Mouse (Mus musculus) right cerebral cortex, adult 18-20 months (tissue): ENCODE measurements around the gene Dcaf6.

ENCODE experiments used
- DNase-seq: peaks from one replicate; pipeline ENCODE4 v3.0.0; 2022; ENCODE audit warnings: mixed read lengths

The Dcaf6 gene

DNA sequence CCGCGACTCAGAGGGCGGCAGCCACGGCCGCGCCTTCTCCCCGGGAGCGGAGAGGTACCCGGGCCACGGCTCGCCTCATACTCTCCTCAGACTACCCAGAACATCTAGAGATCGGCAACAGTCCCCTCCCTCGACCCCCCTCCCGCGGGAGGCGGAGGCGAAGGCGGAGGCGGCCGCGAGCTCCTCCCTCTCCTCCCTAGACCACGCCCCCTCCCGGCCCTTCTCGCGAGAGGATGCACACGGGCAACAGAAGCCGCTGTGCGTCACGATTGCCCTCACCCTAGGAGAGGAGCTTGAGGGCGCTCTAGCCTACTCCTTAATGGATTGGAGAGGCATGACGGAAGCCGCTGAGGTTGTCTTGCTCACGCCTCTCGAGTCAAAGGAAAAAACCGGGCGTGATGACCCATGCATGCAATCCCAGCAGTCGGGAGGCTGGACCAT, at the start of gene Dcaf6, which contains the start of gene Mpc2:
Dcaf6 (minus strand) TSS at position 116 of the 441 bp plus-strand sequence.
Mpc2 (plus strand) TSS at position 278 of the 441 bp plus-strand sequence.
- DNase-seq, result peak; percentile 99

DNA sequence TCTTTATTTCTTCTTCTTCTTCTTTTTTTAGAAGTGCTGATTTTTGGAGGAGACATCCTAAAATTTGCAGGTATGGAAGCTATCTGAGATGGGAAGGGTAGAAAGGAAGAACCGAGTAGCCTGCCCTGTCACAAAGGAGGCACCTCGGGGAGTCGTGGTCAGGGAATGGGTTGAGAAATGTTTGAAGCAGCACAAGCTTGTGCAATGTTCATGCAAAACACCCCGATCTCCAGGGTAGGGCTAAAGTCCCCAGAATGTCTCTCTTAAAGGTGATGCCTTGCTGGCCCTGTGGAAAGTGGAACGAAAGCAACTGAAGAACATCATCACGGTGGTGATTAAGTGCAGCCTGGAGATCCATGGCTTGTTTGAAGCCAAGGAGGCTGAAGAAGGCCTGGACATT, 46.0 kb upstream of the Dcaf6 start:
- no peak for DNase-seq

DNA sequence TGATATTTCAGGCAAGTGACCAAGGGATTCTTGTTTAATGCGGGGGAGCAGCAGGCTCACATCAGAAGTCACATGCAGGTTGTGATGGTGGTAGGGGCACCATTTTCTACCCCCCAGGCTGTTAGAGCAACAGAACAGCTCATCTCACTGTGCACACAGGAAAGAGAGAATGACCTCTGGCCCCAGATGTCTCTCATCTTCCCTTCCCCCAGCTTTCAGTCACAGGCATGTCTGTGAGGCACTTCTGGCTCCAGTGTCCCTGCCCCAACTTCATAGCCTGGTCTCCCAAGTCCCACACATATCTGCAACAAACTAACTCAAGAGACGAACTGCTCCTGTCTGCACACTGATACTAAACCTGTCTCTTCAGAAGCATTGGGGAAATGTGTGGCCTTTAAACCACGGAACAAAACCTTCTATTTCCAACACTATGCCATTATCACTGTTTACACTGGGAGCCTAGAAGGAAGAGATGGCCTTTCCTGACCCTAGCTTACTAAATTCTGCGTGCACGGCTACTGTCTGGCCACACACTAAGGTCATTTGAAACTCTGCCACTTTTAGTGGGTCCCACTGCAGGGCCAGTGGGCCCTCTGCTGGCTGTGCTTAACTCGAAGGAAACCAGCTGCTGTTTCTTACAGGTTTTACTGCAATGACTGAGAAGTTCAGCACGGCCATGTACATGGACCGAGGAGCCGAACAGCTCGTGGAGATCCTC, 43.2 kb upstream of the Dcaf6 start:
- no peak for DNase-seq

DNA sequence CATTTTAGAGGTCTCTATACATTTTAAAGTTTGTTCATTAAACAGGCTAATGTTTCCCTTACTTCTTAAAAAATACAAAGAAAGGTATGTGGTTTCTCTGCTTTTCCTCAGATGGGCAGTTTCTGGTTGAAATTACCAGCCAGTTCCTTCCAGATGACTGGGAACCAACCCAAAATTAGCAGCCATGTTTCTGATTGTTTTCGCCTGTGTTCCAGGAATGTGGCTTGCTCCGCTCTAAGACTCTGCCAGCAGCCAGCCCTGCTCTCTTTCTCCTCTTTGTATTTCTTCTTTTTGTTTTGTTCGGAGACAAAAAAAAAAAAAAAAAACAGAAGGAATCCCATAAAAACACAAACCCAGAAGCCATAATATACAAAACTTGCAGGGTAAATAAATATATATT, 38.6 kb upstream of the Dcaf6 start:
- no peak for DNase-seq

DNA sequence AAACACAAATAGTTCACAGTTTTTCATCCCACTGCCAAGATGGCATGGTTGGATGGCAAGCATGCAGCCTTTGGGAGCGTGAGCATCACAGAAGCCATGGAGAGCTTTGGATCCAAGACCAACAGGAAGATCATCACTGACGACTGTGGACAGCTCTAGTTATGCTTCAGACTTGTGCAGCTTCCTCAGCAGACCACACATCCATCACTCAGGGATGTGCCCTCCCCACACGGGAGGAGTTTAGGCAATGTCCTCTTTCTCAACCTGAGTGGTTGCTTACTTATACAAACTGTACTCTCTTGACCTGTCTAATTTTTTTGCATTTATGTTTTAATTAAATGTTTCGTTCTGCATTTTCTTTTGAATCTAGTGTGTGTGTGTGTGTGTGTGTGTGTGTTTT, 28.9 kb upstream of the Dcaf6 start:
- no peak for DNase-seq

DNA sequence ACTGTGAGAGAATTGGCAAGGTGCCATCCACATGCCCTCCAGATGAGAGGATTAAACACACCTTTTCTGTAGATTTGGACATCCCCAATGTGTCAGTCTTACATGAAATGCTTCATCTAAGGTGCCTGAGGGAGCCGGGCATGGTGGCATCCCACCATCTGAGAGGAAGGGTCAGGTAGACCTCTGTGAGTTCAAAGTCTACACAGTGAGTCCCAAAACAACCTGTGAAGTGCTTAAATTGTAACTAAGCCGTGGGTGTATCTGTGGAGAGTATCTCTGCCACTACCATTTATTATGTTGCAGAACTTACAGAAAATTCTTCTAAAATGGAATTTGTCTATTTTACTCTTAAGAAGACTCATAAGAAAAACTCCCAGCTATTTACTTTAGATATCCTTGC, 25.8 kb upstream of the Dcaf6 start:
- no peak for DNase-seq

DNA sequence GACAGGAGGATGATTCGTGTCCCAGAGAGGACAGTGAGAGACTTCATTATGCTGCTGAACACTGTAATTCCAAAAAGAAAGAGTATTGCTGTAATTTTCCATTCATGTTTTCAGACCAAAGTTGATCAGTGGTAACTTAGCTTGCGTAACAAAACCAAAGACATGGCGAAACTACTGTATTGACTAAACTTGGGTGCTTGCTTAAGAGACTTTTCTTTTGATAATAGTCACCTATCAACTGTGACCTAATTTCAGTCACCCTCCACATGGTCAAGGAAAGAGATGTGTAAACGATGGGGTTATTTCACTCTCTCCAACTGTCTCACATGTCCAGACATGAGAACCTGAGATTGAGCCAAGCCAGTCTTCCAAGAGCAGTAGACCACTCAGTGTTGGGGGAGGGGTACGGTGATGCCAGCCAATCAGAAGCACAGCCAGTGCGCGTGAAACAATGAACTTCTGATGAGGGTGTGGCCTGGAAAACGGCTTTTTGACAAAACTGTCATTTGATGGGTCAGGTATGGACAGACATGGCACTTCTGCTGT, 24.5 kb upstream of the Dcaf6 start, which contains the start of gene Adcy10:
Adcy10 (plus strand) TSS at position 496 of the 546 bp plus-strand sequence.
- DNase-seq, result no peak

DNA sequence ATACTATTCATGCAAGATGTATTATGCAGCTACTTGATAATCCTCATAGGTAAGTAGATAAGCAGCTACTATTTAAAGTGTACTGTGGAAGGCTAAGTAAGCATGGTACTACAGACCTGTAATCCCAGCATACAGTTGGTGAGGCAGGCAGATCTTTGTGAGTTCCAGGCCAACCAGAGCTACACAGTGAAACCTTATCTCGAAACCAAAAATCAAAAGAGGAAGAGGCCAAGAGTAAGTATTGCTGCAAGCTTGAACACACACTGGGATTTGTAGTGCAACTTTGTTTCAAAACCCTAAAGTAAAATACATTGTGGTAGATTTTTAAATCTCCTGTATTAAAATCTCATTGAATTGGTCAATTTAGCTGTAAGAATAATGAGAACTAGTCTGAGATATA, 11.2 kb upstream of the Dcaf6 start:
- no peak for DNase-seq

DNA sequence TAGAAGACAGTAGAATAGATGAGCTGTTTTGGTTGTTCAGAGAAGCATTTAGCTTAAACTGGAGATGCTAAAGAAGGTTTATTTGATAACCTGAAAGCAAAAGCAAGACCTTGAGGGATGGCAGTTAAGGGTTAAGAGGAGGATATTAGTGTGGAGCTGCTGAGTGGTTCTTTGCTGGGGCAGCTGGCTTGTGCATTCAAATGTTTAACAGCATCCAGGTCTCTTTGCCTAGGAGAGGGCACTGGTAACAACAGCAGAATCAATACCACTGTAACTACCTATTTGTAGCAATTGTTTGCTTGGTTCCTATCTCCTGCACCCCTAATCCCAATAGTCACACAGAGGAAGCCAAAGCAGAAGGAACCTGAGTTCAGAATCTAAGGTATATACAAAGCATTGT, 9.4 kb upstream of the Dcaf6 start:
- DNase-seq, result no peak

DNA sequence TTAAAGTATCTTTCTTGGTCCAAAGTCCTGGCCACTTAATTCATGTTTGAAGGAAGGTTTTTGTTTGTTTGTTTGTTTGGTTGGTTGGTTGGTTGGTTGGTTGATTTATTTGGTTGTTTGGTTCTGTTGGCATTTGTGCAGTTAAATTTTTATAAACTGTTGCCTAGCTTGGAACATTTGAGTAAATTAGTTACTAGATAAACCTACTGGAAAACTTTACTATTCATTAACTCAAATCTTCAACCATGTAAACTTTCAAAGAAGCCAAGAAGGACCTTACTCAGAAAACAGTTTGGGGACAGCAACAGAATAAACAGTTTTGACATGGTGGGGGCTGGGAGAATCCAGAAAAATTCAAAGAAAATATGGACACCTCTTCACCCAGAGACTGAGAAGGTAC, 8.7 kb upstream of the Dcaf6 start:
- no peak for DNase-seq

DNA sequence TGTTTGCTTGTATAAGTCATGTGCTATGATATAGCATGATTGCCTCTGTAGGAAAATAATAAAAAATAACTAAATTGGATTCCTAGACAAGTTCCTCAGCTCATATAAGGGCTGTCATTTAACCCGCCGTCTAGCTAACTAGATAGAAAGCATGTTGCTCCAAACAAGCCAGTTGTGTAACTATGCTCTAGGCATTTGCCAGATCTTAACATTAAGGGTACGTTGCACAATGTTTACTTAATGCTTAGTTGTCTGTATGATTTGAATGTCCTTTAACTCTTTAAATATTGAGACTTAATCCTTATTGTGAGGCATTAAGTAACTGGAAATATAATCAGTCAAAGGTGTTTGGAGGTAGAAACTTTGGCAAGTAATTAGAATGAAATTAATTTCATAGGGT, 4.3 kb upstream of the Dcaf6 start:
- DNase-seq, result no peak

DNA sequence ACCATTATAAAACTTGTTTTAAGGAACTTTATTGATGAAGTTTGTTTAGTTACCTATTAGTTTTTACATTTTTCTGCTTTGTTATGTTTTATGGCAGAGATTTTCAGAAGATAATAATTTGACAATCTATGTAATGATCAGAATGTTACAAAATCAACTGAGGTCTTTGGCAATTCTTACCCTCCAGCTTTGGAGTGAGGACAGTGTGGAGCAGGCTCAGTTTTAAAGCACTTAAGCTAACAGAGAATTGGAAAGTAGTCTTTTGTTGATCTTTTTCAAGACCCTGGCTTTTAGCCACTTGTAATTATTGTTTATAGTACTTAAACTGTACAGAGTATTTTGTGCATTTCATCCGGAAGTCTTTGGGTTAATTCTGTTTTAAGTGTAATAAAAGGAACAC, 2.6 kb upstream of the Dcaf6 start:
- DNase-seq, result no peak

DNA sequence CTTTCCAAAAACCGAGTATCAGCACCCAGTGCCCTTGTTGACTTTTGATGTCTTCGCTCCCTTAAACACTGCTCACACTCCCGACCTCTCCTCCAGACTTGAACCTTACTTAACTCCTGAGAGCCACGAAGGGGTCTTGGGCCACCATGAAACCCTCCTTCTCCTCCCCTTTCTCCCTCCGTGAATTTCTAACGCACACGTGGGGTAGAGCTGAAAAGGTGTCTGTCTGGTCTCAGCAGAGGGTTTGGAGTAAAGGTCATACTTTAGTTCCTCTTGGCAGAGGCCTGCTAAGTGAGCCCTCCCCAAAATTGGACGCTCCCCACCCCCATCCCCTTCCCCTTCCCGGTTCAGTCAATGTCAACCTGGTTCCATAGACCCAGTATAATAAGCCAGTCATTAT, 1.4 kb upstream of the Dcaf6 start:
- no peak for DNase-seq

DNA sequence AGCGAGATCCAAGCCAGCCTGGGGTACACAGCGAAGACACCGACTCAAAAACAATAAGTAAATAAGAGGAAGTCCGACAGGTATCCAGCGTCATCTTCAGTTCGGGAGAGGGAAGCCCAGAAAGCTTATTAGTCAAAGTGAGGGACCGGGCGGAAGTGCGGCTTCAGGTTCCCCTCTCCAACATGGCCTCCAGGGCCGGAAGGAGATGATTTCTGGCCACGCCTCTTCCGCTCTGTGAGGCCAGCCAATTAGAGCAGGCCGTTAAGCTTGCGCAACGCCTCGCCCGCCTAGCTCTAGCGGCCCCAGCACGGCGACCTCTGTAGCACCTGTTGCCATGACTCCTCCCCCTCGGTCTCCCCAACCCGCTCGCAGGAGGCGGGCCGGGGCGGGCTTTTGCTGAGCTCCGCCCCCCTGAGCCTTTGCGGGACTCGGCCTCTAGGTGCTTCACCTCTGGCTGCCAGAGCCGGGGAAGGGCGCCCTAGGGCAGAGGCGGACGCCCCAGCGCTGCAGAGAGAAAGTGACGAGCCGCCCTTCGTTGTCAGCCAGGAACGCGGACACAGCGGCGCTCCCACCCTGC, 614 bp upstream of the Dcaf6 start:
- DNase-seq, result peak; percentile 100

DNA sequence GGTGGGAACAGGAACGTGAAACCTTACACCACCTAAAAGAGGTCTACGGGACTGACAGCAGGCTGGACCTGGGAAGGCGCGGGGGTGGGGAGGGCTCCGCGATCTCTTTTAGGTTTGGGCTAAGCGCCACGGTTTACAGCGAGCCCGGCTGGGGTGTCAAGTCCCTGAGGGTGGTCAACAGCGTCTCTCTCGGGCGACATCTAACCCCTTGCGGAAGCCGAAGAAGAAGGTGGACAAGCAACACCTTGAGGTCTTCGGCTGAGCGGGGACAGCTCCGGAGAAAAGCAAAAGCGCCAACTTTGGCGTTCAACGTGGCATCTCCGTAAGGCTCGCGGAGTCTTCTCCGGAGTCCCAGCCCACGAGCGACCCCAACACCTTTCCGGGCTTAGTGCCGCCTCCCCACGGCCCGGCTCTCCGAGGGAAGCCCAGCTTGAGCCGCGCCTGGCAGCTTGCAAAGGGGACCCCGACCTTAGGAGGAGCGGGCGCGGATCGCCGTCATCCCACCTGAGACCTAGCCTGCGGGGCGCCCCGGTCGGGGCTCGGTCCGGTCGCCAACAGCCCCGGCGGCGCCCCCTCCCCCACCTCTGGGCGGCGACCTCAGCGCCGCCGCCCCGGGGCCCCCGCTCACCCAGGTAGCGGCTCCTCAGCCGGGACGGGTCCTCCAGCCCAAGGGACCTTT, 633 bp downstream of the Dcaf6 start:
- peak; percentile 55 for DNase-seq

DNA sequence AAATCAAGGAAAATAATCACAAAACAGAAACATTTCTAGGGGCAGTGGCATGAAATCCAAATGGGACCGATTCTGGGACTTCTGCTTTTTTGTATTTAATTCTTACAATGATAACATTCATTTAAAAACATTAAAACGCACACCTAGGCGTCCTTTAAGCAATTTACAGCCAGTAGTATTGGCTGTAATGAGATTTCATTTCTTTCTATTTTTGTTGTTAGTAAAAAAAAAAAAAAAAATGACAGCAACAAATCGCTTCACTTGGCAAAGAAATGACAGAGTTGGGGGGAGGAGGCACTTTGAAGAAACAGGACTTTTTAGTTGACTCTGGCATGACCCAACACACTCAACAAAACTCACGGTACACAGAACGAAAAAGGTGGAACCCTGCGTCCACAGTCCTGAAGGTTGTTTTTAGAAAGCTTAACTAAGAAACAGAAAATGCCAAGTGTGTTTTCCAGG, 1.2 kb downstream of the Dcaf6 start:
- DNase-seq, result no peak

DNA sequence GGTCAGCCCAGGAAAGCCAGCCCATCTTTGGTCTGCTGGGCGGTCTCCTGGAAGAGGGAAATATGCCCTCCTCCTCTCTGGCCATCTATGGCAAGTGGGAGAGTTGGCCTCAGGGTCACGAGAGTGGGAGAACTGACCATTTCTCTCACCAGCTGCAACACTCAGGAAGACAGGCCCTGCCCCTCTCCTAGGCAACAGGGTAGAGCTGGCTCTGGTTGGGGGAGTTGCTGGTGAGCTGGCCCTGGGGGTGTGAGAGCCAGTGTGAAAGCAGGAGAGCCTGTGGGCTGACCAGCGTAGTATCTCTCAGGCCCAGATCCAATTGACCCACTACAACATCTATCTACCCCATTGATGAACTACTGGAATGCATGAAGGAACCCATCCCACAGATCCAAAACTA, 18.6 kb downstream of the Dcaf6 start:
- DNase-seq, result no peak

DNA sequence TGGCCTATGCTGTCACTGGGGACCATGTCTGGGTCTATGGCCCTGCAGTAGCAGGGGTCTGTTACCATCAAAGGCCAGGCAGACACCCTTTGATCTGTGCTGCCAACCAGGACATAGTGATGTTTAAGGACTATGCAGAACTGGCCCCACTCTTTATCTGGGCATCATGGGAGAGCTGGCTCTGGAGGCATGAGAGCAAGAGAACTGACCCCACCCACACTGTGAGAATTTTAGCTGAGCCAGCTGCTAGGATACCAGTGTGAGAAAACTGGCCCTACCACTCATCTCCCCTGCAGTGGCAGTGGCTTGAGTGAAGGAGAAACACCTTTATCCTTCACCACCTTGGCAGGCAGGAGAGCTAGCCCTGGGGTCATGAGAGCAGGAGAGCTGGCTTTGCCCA, 19.1 kb downstream of the Dcaf6 start:
- DNase-seq, result no peak

DNA sequence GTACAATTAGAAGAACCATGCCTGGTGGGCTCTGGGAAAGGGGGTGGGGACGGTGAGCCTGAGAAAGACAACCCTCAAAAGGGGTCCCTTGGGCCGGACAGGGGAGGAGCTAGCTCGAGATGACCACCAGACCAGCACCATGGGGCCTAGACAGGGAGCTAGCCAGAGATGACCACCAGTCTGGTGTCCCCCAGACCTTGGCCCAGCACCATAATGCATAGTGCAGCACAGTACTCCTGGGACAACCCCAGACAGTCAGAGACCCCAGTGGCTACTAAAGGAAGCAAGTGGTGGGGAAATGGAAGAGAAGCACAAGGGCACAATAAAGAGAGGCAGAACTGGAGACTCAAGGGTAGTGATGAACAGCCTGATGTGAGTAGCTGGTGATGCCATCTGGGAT, 19.5 kb downstream of the Dcaf6 start:
- no peak for DNase-seq

DNA sequence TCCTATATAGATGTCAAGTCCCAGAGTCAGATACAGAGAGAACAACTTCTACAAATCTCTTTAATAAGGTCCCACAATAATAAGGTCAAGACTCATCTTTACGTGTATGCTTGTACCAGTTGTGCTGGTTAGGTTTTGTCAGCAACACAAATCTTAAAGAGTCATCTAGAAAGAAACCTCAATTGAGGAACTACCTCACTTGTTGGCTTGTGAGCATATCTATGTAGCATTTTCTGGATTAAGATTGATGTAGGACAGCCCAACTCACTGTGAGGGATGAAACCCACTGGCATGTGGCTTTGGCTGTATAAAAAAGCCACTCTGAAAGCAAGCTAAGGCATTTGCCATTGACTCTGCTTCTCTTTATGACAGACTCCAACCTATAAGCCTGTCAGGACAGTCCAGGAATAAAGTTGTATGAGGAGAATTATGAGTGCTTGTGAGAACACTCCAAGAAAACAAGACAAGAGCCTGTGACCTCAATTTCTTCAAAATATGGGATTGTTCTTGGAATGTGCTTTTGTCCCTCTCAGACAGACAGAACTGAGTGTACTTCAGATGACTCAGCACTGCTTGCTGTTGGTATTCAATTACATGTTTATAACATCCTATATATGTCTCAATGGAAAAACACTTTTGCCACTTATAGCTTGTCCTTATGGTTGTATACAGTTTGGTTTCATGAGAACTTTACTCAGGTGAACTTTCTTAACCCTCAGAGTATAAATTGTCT, 21.8 kb downstream of the Dcaf6 start:
- DNase-seq, result no peak

DNA sequence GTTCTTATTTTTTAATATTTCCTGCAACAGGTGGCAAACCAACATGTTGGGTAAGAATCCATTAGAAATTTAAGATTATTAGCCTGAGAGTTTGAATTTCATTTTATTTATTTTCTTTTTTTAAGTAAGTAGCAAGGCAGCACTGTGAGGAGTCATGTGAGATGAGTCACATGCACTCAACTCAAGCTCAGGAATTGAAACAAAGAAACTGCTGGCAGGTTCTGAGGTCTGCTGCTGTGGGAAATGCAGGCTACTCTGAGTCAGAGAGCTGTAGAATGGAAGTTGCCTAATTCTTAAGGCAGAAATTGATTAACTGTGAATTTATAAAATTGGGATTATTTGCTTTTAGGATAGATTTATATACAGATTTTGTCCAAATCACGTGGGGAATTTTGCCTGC, 27.4 kb downstream of the Dcaf6 start:
- no peak for DNase-seq

DNA sequence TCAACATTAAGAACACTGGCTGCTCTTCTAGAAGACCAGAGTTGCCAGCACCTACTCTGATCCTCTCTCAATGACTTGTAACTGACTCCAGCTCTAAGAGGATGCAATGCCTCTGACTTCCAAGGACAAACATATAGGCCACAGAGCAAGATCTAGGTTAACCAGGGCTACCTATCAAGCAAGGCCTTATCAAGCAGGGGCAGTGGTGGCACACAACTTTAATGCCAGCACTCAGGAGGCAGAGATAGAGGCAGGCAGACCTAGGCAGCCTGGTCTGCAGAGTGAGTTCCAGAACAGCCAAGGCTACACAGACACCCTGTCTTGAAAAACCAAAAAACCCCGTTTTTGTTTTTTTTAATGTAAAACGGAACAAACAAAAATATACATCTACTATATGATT, 34.0 kb downstream of the Dcaf6 start:
- DNase-seq, result no peak

DNA sequence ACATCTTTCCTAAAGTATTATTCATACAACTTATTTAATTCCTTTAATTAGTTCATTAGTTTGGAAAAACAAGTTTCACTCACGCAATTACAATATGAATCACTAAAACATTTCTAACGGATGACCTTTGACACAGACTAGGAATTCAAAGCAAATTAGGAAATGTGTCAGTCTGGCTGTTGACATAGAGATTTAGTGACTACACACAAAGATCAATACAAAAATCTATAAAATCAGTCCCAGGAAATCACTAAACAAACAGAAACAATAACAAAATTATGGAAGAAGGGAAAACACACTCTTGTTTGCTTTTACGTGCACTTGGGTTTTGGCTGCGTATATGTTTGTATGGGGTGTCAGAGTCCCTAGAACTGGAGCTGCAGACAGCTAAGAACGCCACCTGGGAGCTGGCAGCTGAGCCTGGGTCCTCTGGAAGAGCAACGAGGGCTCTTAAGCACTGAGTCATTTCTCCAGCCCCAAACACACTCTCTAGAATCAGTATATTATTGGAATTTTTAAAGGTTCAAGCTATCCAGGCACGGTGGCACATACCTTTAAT, 38.8 kb downstream of the Dcaf6 start:
- DNase-seq, result no peak
